Mouse (Mus musculus) cerebellum, postnatal 4 days (tissue): ENCODE results near the gene Olfr728.

Source experiments
- DNase-seq, 2 experiments: peaks; one replicate each; pipeline ENCODE4 v3.0.0; 2022; ENCODE audit warnings: low spot score in 2 of 2, mixed read lengths in 1 of 2

The Olfr728 gene

GRCm38 (mm10) chr14:50142580-50142979 is at the start of gene Olfr728:
Olfr728 (minus strand) TSS chr14:50142680.
- no peak for DNase-seq

GRCm38 (mm10) chr14:50188098-50188497 is 45.6 kb upstream of the Olfr728 start, which contains the start of gene Olfr730:
Olfr730 (minus strand) TSS chr14:50188198.
- DNase-seq = no peak

- DNase-seq = no peak
Observed at GRCm38 (mm10) chr14:50152810-50153209, 10.3 kb upstream of the Olfr728 start, which contains the start of gene Olfr729. Olfr729 (minus strand) TSS chr14:50152910.

- DNase-seq = no peak
Observed at GRCm38 (mm10) chr14:50122886-50123285, 19.6 kb downstream of the Olfr728 start, which contains the start of gene Olfr727. Olfr727 (plus strand) TSS chr14:50123186.

- no peak for DNase-seq
Observed at GRCm38 (mm10) chr14:50090853-50091252, 51.6 kb downstream of the Olfr728 start, which contains the start of gene Olfr726. Olfr726 (minus strand) TSS chr14:50090953.
